Mouse (Mus musculus): Measurements from ENCODE around the gene Gm9944.

GRCm38 (mm10) chr4:144463656-144464055 is 10.5 kb upstream of the Gm9944 start, which contains the start of gene Aadacl3:
- TF ChIP-seq EP300 (IDR thresholded peaks at IDR 0.05) (no peak), CTCF (IDR thresholded peaks at IDR 0.05) (no peak)

Data from lung, postnatal 0 days (tissue).